Mouse (Mus musculus) liver, postnatal 0 days (tissue): Measurements from ENCODE around the gene Cubn. TPM values are rescaled to one million over a fixed set of nuclear protein-coding genes. Genes with fewer than 3 reads are reported as not detected.

ENCODE experiments used
- ATAC-seq: fragments of 200-750 bp; cut with Nextera tagmentation; 2 replicates; pipeline ENCODE4 v1.8.0; 2017; ENCODE audit warnings: mild to moderate bottlenecking, moderate library complexity
- DNase-seq: peaks from one replicate; pipeline ENCODE4 v3.0.0-alpha.2; 2016
- H3K27ac ChIP-seq: fragments of 300-500 bp; sonication (generic); 2 replicates; pipeline ENCODE4 v1.5.1; 2014; ENCODE audit warnings: antibody characterized with exemption, moderate library complexity, mild to moderate bottlenecking, low read depth
- H3K27me3 ChIP-seq: fragments of 300-500 bp; sonication (generic); 2 replicates; pipeline ENCODE4 v1.6.1; 2014; ENCODE audit warnings: low read length, control low read depth, mixed read lengths; ENCODE audit not compliant: insufficient read depth
- H3K36me3 ChIP-seq: fragments of 300-500 bp; sonication (generic); replicated peaks from 2 replicates; pipeline ENCODE4 v1.6.1; 2014; ENCODE audit warnings: mild to moderate bottlenecking, control low read depth, low read length, moderate library complexity, mixed read lengths; ENCODE audit not compliant: insufficient read depth
- H3K4me1 ChIP-seq: fragments of 300-500 bp; sonication (generic); 2 replicates; pipeline ENCODE4 v1.6.1; 2014; ENCODE audit warnings: antibody characterized with exemption, mild to moderate bottlenecking, control low read depth; ENCODE audit not compliant: insufficient read depth
- H3K4me2 ChIP-seq: fragments of 300-500 bp; sonication (generic); 2 replicates; pipeline ENCODE4 v1.6.1; 2014; ENCODE audit warnings: low read depth, mild to moderate bottlenecking, low read length, moderate library complexity, mixed read lengths
- H3K4me3 ChIP-seq: fragments of 300-500 bp; sonication (generic); 2 replicates; pipeline ENCODE4 v1.5.1; 2014; ENCODE audit warnings: low read depth, low read length
- H3K9ac ChIP-seq: fragments of 300-500 bp; sonication (generic); replicated peaks from 2 replicates; pipeline ENCODE4 v1.6.1; 2014; ENCODE audit warnings: mild to moderate bottlenecking, moderate library complexity
- H3K9me3 ChIP-seq: fragments of 300-500 bp; sonication (generic); 2 replicates; pipeline ENCODE4 v1.6.1; 2016; ENCODE audit warnings: mild to moderate bottlenecking, control low read depth, low read length, mixed read lengths
- CTCF ChIP-seq: sonication (generic); IDR thresholded peaks from 2 replicates; pipeline ENCODE4 v1.5.1; 2016; ENCODE audit warnings: antibody characterized with exemption, low read depth
- EP300 ChIP-seq: IDR thresholded peaks from 2 replicates; pipeline ENCODE4 v1.6.1; 2016; ENCODE audit warnings: antibody characterized with exemption, low read depth, mild to moderate bottlenecking
- WGBS: fragments of 180-500 bp; shearing (Covaris S2); extraction: QIAGEN DNeasy Blood & Tissue Kit; methylation state at CpG from one replicate; pipeline ENCODE4 v1.1.7; 2014; ENCODE audit not compliant: insufficient replicate concordance; 5-methylcytosine and 5-hydroxymethylcytosine counted together
- polyA plus RNA-seq: library from polyadenylated mRNA; unstranded; fragments of >200 nt; fragmentation: Nextera tagmentation; extraction: Ambion mirVana; gene quantifications from 2 replicates; pipeline ENCODE4 v1.2.1, GENCODE M21; 2015

The Cubn gene
- polyA plus RNA-seq, 1 experiment from 2014 or later = not detected

- no peaks in the 10 kb centered on the region for H3K27me3 ChIP-seq
- TF ChIP-seq CTCF (no peak), EP300 (no peak)
- ATAC-seq (no peak), DNase-seq (no peak)
- no peaks in the 10 kb centered on the region for H3K36me3 ChIP-seq
- no peaks in the 10 kb centered on the region for H3K9me3 ChIP-seq
- 69% methylated on average over 3 of the region's 3 CpGs for WGBS
- no peak overlapping the region for H3K9ac ChIP-seq
- H3K4me3 ChIP-seq = no peak overlapping the region
- H3K4me1 ChIP-seq = peaks cover 4% of the 10 kb centered on the region
- H3K27ac ChIP-seq = no peak overlapping the region
- no peak overlapping the region for H3K4me2 ChIP-seq
These were observed 74.7 kb downstream of the Cubn start for GRCm38 (mm10) chr2:13416765-13417524.

DNA sequence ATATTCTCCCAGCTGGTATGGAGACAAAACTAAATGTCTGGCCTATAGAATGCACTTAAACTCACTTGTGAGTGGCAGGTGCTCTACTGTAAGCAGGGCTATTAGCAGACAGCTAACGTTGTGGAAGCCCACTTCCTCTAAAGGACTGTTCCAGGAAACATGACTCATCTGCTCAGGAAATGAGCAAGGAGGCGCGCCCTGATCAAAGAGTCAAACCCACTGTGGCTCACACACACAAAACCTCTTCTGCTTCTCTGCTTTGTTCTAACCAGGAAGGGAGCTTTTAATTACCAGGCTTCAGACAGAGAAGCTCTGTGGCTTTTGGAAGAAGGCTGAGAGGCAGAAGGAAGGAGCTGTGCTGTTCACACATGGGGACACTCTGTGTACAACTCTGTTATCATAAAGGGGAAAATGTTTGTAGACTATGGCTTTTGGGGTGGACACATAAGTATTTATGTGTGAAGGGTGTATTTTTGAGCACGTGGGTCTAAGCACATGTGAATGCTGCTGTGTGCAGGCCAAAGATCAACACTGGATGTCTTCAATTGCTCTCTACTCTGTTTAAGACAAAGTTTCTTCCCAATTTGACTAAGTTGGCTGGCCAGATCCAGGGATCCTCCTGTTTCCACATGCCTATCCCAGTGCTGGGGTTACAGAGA lies 78.0 kb downstream of the Cubn start:
- Histone ChIP-seq H3K36me3 (no peaks in the 10 kb centered on the region), H3K4me2 (peak overlapping the region; percentile 15; the same call in 1 of the 2 replicates), H3K9me3 (no peaks in the 10 kb centered on the region), H3K4me1 (peaks cover 7% of the 10 kb centered on the region), H3K27ac (peak overlapping the region; percentile 84), H3K27me3 (no peaks in the 10 kb centered on the region), H3K4me3 (no peak overlapping the region), H3K9ac (no peak overlapping the region)
- peak; percentile 92 for ATAC-seq
- WGBS = 28% methylated on average over 4 of the region's 4 CpGs
- peak; percentile 81 for TF ChIP-seq EP300
- TF ChIP-seq CTCF = no peak
- DNase-seq = peak; percentile 68

DNA sequence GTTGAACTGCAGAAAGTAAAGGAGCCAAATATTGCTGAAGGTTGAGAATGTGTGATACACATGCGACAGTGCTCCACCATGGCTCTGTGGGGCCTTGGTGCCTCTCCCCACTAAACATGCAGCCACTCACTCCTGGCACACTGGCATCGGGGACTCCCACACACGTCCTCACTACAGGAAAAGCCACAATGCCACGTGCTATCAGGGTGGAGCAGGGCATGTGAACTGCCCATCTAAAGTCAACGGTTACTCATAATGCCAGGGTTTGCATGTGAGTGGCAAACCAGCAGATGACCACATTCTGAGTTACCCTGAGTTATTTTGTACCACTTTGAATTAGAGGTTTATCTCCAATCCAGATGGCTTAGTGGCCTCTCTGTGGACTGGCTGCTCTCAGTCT lies 81.0 kb downstream of the Cubn start:
- Histone ChIP-seq H3K27ac (no peak overlapping the region), H3K4me2 (no peak overlapping the region), H3K4me3 (no peak overlapping the region), H3K9me3 (no peaks in the 10 kb centered on the region), H3K36me3 (no peaks in the 10 kb centered on the region), H3K27me3 (no peaks in the 10 kb centered on the region), H3K4me1 (peaks cover 7% of the 10 kb centered on the region), H3K9ac (no peak overlapping the region)
- DNase-seq (no peak), ATAC-seq (no peak)
- TF ChIP-seq EP300 (no peak), CTCF (no peak)
- WGBS = 26% methylated on average over 5 of the region's 5 CpGs

- no peaks in the 10 kb centered on the region for H3K9me3 ChIP-seq
- ATAC-seq (no peak), DNase-seq (no peak)
- H3K4me2 ChIP-seq = no peak overlapping the region
- H3K36me3 ChIP-seq = no peaks in the 10 kb centered on the region
- no peak overlapping the region for H3K27ac ChIP-seq
- no peak overlapping the region for H3K9ac ChIP-seq
- no peaks in the 10 kb centered on the region for H3K27me3 ChIP-seq
- no peak overlapping the region for H3K4me3 ChIP-seq
- no peak for TF ChIP-seq EP300
- no peak for TF ChIP-seq CTCF
- peaks cover 7% of the 10 kb centered on the region for H3K4me1 ChIP-seq
- WGBS = 50% methylated on average over 2 of the region's 2 CpGs
These were observed 81.7 kb downstream of the Cubn start for GRCm38 (mm10) chr2:13409767-13410519.

- WGBS = 80% methylated on average over 3 of the region's 3 CpGs
- H3K4me2 ChIP-seq = no peak overlapping the region
- H3K27me3 ChIP-seq = no peaks in the 10 kb centered on the region
- DNase-seq (no peak), ATAC-seq (no peak)
- H3K4me3 ChIP-seq = no peak overlapping the region
- H3K36me3 ChIP-seq = no peaks in the 10 kb centered on the region
- H3K9ac ChIP-seq = no peak overlapping the region
- H3K4me1 ChIP-seq = 0 out of 2 replicates have a peak, but pooled peaks cover 3% of the 10 kb centered on the region
- H3K27ac ChIP-seq = no peak overlapping the region
- TF ChIP-seq CTCF = no peak
- no peak for TF ChIP-seq EP300
- no peaks in the 10 kb centered on the region for H3K9me3 ChIP-seq
These were observed 83.3 kb downstream of the Cubn start for GRCm38 (mm10) chr2:13408333-13408732.

DNA sequence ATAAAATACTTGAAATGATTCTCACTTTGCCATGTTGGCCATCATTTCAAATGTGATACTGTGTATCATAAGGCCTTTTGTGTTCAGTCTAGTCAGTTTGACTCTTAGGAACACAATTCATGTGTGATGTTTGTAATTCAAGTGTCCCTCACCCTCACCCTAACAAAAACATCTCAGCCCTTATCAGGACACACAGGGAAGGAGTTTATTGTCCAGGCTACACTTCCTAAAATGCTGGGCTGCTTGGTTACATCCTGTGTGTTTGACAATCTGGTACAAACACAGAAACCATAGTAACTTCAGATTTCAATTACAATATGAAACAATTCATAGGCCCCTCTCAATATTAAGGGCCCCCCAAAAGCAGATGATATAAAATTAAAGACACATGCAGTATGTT lies 83.9 kb downstream of the Cubn start:
- DNase-seq (no peak), ATAC-seq (no peak)
- TF ChIP-seq CTCF (no peak), EP300 (no peak)
- Histone ChIP-seq H3K4me1 (0 out of 2 replicates have a peak, but pooled peaks cover 3% of the 10 kb centered on the region), H3K9ac (no peak overlapping the region), H3K27me3 (no peaks in the 10 kb centered on the region), H3K27ac (no peak overlapping the region), H3K4me2 (no peak overlapping the region), H3K36me3 (no peaks in the 10 kb centered on the region), H3K4me3 (no peak overlapping the region), H3K9me3 (no peaks in the 10 kb centered on the region)
